Mouse (Mus musculus): ENCODE data around the gene Gata3. TPM values are rescaled to one million over a fixed set of nuclear protein-coding genes. Genes with fewer than 3 reads are reported as not detected.
A peak's percentile ranks its signal among the peaks of the same experiment; 100 is the strongest.

The Gata3 gene
- polyA plus RNA-seq, 1 experiment from 2014 or later, result 8.7 TPM

DNA sequence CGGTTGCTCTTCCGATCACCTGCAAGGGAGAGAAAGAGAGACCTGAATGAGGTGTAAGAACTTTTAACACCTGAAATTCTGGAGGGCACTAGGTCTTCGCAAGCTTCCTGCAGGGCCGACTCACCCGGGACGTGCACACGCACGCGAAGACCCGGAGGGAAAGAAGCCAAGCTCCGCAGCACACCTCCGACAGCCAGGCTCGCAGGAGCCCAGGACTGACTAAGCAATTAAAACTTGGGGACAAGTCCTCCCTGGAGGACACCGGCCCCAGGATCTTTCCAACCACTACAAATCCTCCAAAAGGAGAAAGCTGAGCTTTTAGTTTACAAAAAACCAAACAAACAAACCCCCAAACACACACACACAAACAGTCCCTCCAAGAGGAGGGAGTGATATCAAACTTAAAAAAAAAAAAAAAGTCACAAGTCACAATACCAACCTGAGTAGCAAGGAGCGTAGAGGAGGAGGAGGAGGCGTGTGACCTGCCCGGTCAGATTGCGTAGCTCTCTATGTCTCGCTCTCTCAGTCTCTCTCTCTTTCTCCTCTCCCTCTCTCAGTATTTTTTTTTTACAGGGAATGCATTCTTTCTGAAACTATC is 11.8 kb downstream of the Gata3 start:
- ATAC-seq (ENCODE audit: low read depth), result no peak
- no peak overlapping the region for H3K9ac ChIP-seq (replicated peaks; ENCODE audit: low read depth, low read length)
- no peak overlapping the region for H3K27ac ChIP-seq (ENCODE audit: low read depth, low read length)
- H3K9me3 ChIP-seq (ENCODE audit: control insufficient read depth, low read length), result no peaks in the 10 kb centered on the region
- H3K36me3 ChIP-seq (ENCODE audit: control insufficient read depth, insufficient read depth, low read length), result no peaks in the 10 kb centered on the region
- peaks cover 35% of the 10 kb centered on the region for H3K27me3 ChIP-seq (ENCODE audit: control insufficient read depth, insufficient read depth, low read length)
- WGBS, result 1% methylated on average over 19 of the region's 19 CpGs
- peaks cover 3% of the 10 kb centered on the region; the same call in 1 of the 2 replicates for H3K4me1 ChIP-seq (ENCODE audit: control insufficient read depth, insufficient read depth, low read length)
- peak overlapping the region; percentile 26 for H3K4me3 ChIP-seq (ENCODE audit: low read depth, low read length)
- peak overlapping the region; percentile 50 for H3K4me2 ChIP-seq (ENCODE audit: low read depth, low read length)

DNA sequence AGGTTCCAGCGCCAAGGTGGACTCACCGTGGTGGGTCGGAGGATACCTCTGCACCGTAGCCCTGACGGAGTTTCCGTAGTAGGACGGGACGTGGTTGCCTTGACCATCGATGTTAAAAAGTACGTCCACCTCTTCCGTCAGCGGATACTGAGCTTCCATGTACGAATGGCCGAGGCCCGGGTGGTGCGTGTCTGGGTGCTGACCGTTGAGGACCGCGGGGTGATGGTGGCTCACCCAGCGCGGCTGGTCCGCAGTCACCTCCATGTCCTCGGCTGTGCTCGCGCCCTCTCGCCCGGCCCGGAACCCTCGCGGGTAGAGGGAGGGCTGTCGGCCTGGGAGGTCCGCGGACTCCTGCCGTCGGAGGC is 12.5 kb downstream of the Gata3 start:
- no peak overlapping the region for H3K9ac ChIP-seq (replicated peaks; ENCODE audit: low read depth, low read length)

DNA sequence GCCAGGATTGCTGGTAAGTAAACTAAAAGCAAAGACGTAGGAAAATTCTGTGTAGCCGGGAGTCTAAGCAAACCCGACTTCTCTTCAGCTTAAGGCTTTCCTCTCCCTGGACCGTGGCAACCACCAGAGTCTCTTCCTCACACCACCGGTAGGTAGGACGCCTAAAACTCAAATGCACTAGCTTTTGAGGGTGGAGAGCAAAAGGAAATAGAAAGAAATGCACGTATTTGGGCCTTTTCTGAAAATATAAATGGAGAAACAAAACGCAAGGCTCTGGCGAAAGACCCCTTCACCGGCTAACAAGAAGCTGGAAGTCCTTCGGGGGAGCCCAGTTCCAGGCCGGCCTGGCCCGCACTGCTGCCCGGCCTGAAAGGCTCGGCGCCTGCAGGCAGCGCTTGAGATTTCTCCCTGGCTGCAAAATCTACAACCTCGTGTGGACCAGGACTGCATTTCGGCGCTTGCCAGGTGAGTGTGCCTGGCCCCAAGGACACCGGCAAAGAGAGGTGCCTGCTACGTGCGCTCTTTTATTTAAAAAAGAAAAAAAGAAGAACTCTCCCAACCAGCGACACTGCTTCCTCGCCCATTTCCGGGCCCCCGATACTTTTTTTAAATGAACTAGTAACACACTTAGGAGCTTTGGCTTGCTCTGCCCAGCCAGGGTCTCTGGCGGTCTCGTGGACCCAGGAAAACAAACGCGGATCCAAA is 13.1 kb downstream of the Gata3 start:
- under 1% methylated on average over 31 of the region's 31 CpGs for WGBS
- peaks cover 46% of the 10 kb centered on the region for H3K27me3 ChIP-seq (ENCODE audit: control insufficient read depth, insufficient read depth, low read length)
- no peaks in the 10 kb centered on the region; the same call in 1 of the 2 replicates for H3K4me1 ChIP-seq (ENCODE audit: control insufficient read depth, insufficient read depth, low read length)
- ATAC-seq (ENCODE audit: low read depth), result no peak
- no peaks in the 10 kb centered on the region for H3K9me3 ChIP-seq (ENCODE audit: control insufficient read depth, low read length)
- H3K9ac ChIP-seq (replicated peaks; ENCODE audit: low read depth, low read length), result no peak overlapping the region
- H3K27ac ChIP-seq (ENCODE audit: low read depth, low read length), result no peak overlapping the region
- peak overlapping the region; percentile 6; the same call in 1 of the 2 replicates for H3K4me2 ChIP-seq (ENCODE audit: low read depth, low read length)
- no peaks in the 10 kb centered on the region for H3K36me3 ChIP-seq (ENCODE audit: control insufficient read depth, insufficient read depth, low read length)
- peak overlapping the region; percentile 22 for H3K4me3 ChIP-seq (ENCODE audit: low read depth, low read length)

More for the DNA sequence above, 12.5 kb downstream of the Gata3 start:
- Histone ChIP-seq H3K4me2 (ENCODE audit: low read depth, low read length) (peak overlapping the region; percentile 18; the same call in 1 of the 2 replicates), H3K9me3 (ENCODE audit: control insufficient read depth, low read length) (no peaks in the 10 kb centered on the region), H3K27ac (ENCODE audit: low read depth, low read length) (no peak overlapping the region), H3K4me1 (ENCODE audit: control insufficient read depth, insufficient read depth, low read length) (peaks cover 1% of the 10 kb centered on the region; the same call in 1 of the 2 replicates), H3K36me3 (ENCODE audit: control insufficient read depth, insufficient read depth, low read length) (no peaks in the 10 kb centered on the region), H3K27me3 (ENCODE audit: control insufficient read depth, insufficient read depth, low read length) (peaks cover 41% of the 10 kb centered on the region), H3K4me3 (ENCODE audit: low read depth, low read length) (peak overlapping the region; percentile 22)
- ATAC-seq (ENCODE audit: low read depth), result no peak
- under 1% methylated on average over 35 of the region's 35 CpGs for WGBS

DNA sequence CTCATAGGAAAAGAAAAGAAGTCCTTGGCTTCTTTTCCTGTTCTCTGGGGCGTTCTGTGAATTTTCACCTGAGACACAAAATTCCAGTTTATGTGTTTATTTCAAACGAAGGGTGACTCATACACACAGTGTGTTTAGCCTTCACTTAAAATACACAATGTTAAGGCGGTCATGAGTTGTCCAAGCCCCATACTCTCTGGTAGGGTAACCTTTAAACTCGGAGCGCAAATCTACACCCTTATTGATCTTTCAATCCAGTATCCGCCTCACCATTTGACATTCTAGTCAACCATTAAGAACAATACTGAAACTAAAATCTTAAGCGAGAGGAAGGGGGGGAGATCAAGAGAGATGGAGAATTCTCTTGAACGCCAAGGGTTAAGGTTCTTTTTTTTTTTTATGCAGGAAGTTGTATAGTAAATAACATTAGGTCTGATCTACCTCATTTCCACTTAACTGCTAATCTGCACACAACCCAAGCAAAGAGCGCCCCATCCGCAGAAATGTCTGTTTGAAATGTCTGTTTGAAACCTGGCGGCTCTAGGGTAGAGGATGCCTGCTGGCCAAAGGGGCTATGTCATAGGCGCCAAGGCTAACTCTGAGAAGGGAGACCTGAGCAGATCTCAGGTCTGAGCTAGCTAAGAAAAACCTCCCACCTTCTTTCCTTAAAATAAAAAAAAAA is 14.0 kb downstream of the Gata3 start:
- H3K27me3 ChIP-seq (ENCODE audit: control insufficient read depth, insufficient read depth, low read length), result peaks cover 53% of the 10 kb centered on the region
- no peak overlapping the region for H3K4me2 ChIP-seq (ENCODE audit: low read depth, low read length)
- H3K36me3 ChIP-seq (ENCODE audit: control insufficient read depth, insufficient read depth, low read length), result no peaks in the 10 kb centered on the region
- no peak overlapping the region for H3K27ac ChIP-seq (ENCODE audit: low read depth, low read length)
- no peaks in the 10 kb centered on the region for H3K9me3 ChIP-seq (ENCODE audit: control insufficient read depth, low read length)
- no peaks in the 10 kb centered on the region for H3K4me1 ChIP-seq (ENCODE audit: control insufficient read depth, insufficient read depth, low read length)
- WGBS, result 6% methylated on average over 12 of the region's 12 CpGs
- no peak for ATAC-seq (ENCODE audit: low read depth)
- H3K9ac ChIP-seq (replicated peaks; ENCODE audit: low read depth, low read length), result no peak overlapping the region
- no peak overlapping the region; the same call in 1 of the 2 replicates for H3K4me3 ChIP-seq (ENCODE audit: low read depth, low read length)

DNA sequence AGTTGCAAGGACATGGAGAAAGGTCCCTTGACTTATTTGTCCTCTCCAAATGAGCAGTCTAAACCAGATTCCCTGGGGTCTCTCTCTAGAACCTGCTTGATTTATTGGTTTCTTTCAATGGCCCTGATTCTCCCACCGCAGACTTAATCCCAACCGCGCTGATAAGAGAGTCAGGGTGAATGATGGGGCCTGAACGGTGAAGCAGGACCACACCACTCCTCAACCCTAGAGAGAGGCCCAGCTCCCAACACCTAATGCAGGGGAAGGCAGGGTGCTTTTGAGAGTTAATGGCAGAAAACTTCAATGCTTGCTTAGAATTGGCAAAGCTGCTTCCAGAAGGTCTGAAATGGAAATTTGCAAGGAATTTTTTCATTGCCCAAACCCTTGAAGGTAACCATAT is 14.6 kb downstream of the Gata3 start:
- no peak for ATAC-seq (ENCODE audit: low read depth)
- Histone ChIP-seq H3K4me3 (ENCODE audit: low read depth, low read length) (no peak overlapping the region), H3K27ac (ENCODE audit: low read depth, low read length) (no peak overlapping the region), H3K9ac (replicated peaks; ENCODE audit: low read depth, low read length) (no peak overlapping the region), H3K36me3 (ENCODE audit: control insufficient read depth, insufficient read depth, low read length) (no peaks in the 10 kb centered on the region), H3K27me3 (ENCODE audit: control insufficient read depth, insufficient read depth, low read length) (peaks cover 54% of the 10 kb centered on the region), H3K9me3 (ENCODE audit: control insufficient read depth, low read length) (no peaks in the 10 kb centered on the region), H3K4me2 (ENCODE audit: low read depth, low read length) (no peak overlapping the region), H3K4me1 (ENCODE audit: control insufficient read depth, insufficient read depth, low read length) (no peaks in the 10 kb centered on the region)
- 3% methylated on average over 4 of the region's 4 CpGs for WGBS

DNA sequence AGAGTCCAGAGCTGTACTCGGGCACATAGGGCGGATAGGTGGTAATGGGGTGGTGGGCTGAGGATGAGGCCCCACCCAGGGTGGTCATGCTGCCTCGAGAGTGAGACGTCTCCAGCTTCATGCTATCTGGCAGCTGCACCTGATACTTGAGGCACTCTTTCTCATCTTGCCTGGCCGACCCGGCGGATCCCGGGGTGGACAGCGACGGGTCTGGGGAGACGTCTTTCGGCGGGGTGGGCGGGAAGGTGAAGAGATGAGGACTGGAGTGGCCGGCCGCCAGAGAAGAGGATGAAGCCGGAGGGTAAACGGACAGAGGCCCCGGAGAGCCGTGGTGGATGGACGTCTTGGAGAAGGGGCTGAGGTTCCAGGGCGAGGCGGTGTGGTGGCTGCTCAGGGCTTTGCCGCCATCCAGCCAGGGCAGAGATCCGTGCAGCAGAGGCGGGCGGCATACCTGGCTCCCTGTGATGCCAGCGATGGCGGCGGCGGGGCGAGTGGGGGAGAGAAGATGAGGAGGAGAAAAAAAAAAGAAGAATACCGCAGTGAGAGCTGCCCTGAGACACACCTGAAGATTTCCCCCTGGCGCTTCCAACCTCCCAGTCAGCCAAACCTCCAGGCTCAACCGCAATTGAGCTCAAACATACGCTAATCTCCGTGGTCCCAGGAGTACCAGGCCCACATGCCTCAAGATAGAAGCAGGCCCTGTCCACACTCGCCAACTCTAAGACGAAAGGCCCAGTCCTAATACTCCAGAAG is 15.2 kb downstream of the Gata3 start:
- Histone ChIP-seq H3K9ac (replicated peaks; ENCODE audit: low read depth, low read length) (no peak overlapping the region), H3K27ac (ENCODE audit: low read depth, low read length) (no peak overlapping the region), H3K4me3 (ENCODE audit: low read depth, low read length) (no peak overlapping the region), H3K4me2 (ENCODE audit: low read depth, low read length) (no peak overlapping the region), H3K9me3 (ENCODE audit: control insufficient read depth, low read length) (no peaks in the 10 kb centered on the region), H3K27me3 (ENCODE audit: control insufficient read depth, insufficient read depth, low read length) (peaks cover 57% of the 10 kb centered on the region), H3K36me3 (ENCODE audit: control insufficient read depth, insufficient read depth, low read length) (no peaks in the 10 kb centered on the region), H3K4me1 (ENCODE audit: control insufficient read depth, insufficient read depth, low read length) (no peaks in the 10 kb centered on the region)
- WGBS, result 4% methylated on average over 39 of the region's 39 CpGs
- ATAC-seq (ENCODE audit: low read depth), result no peak

DNA sequence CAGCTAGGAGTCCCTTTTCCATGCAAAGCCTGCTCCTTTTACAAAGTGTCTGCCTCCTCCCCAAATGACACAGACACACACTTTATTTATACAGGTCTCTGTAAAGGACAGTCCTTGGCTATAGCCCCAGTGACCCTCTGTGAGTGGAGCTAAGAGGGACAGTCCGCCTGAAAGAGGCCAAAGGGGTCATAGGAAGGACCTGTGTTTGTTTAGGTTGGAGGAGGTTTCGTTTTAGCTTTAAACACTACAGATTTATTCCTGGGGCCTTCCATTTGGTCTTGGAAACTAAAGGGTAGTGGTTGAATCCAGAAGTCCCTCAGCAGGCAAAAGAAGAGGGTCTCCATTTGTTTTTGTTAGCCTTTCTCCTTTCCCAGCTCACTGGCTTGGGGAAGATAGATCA is 16.1 kb downstream of the Gata3 start:
- H3K36me3 ChIP-seq (ENCODE audit: control insufficient read depth, insufficient read depth, low read length), result no peaks in the 10 kb centered on the region
- no peak for ATAC-seq (ENCODE audit: low read depth)
- H3K9me3 ChIP-seq (ENCODE audit: control insufficient read depth, low read length), result no peaks in the 10 kb centered on the region
- no peak overlapping the region for H3K4me3 ChIP-seq (ENCODE audit: low read depth, low read length)
- no peak overlapping the region for H3K27ac ChIP-seq (ENCODE audit: low read depth, low read length)
- peaks cover 54% of the 10 kb centered on the region for H3K27me3 ChIP-seq (ENCODE audit: control insufficient read depth, insufficient read depth, low read length)
- H3K4me1 ChIP-seq (ENCODE audit: control insufficient read depth, insufficient read depth, low read length), result no peaks in the 10 kb centered on the region
- H3K9ac ChIP-seq (replicated peaks; ENCODE audit: low read depth, low read length), result no peak overlapping the region
- 17% methylated on average over 2 of the region's 2 CpGs for WGBS
- H3K4me2 ChIP-seq (ENCODE audit: low read depth, low read length), result no peak overlapping the region

DNA sequence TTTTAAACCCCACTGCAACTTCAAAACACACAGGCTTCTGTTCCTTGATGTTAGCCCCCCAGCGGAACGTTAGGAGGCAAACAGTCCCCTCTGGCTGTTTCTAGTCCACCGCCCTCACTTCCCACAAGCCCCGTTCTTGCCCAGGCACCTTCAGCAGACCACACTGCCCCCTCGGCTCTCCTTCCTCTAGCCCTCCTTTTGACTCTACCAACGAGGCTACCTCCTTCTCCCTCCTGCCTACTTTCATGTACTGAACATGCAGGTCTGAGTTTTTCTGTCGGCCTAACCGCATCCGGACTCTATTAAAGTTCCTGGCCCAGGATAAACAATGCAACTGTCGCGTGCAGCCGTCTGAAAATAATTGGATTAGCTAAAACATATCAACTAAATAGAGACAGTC is 17.2 kb downstream of the Gata3 start:
- H3K27ac ChIP-seq (ENCODE audit: low read depth, low read length), result no peak overlapping the region
- WGBS, result 2% methylated on average over 12 of the region's 12 CpGs

More for the DNA sequence above, 17.2 kb downstream of the Gata3 start:
- Histone ChIP-seq H3K9me3 (ENCODE audit: control insufficient read depth, low read length) (no peaks in the 10 kb centered on the region), H3K4me3 (ENCODE audit: low read depth, low read length) (peak overlapping the region; percentile 8; the same call in 1 of the 2 replicates), H3K4me1 (ENCODE audit: control insufficient read depth, insufficient read depth, low read length) (no peaks in the 10 kb centered on the region), H3K27me3 (ENCODE audit: control insufficient read depth, insufficient read depth, low read length) (peaks cover 49% of the 10 kb centered on the region), H3K9ac (replicated peaks; ENCODE audit: low read depth, low read length) (no peak overlapping the region), H3K36me3 (ENCODE audit: control insufficient read depth, insufficient read depth, low read length) (no peaks in the 10 kb centered on the region), H3K4me2 (ENCODE audit: low read depth, low read length) (peak overlapping the region; percentile 14; the same call in 1 of the 2 replicates)
- no peak for ATAC-seq (ENCODE audit: low read depth)
